Mouse (Mus musculus): ENCODE data around the gene Glrx5.

Glrx5 gene

GRCm38 (mm10) chr12:105031081-105032058, 1.1 kb upstream of the Glrx5 start:
- no peak for DNase-seq (ENCODE audit: low spot score)

- peak; percentile 44 for DNase-seq (ENCODE audit: low spot score)
Observed at GRCm38 (mm10) chr12:105032832-105033775, 616 bp downstream of the Glrx5 start.

DNA sequence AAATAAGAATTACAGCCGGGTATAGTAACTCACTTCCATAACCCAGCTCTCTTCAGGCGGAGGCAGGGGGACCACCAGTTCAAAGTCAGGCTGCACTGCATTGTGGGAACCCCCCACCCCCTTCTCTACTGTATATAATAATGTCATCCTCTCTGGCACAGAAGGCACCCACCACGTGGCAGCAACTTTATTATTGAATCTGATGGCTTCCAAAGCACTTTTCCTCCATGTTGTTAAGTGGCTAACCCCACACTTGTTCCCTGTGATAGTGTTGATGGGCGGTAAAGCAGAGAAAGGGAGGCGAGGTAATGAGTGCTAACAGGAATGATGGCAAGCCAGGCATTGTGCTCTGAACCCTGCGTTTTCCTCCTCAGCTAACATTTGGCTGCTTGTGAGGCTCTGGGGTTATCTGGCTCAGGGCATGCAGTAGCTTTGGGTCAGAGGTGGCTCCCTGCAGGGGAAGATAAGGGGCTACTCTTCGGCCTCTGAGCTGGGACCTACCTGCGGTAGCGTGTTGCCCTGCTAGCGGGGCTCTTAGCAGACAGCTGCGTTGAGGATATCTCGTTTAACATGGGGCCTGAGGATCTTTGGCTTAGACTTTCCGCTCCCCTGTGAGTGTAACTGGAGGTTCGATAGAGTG, 1.8 kb downstream of the Glrx5 start:
- DNase-seq (ENCODE audit: low spot score): no peak

GRCm38 (mm10) chr12:105038211-105038610, 5.7 kb downstream of the Glrx5 start:
- no peak for DNase-seq (ENCODE audit: low spot score)

- no peak for DNase-seq (ENCODE audit: low spot score)
Observed at GRCm38 (mm10) chr12:105038918-105039317, 6.4 kb downstream of the Glrx5 start.

DNA sequence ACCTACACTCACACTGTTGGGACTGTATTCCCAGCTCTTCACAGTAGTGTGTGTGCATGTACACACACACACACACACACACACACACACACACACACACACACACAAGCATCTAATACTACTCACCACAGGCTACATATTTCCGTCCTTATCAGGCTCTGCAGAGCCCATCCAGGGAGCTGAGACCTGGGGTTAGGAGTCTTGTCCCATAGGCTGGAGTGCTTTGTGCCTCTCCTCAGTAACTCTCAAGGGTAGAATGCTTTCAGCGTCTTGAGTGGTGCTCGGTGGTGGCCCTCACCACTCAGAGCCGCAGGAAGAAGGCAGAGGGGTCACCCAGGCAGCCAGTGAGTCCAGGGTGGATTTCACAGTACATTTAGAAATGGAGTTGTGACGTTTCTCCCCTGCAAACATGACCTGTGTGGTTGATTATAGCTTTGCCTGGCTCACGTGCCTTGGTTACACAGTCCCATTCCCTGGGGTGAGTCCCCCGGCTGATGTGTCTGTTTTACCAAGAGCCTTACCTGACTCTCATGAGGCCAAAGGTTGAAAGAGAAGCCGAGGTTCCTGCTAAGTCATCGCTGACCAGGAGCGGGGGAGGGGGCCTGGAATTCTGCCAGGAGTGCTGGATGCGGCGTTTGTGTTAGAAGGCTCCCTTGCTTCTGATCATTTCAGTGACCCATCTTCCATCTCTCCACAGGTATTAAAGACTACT, 7.2 kb downstream of the Glrx5 start:
- no peak for DNase-seq (ENCODE audit: low spot score)

GRCm38 (mm10) chr12:105040950-105041349, 8.5 kb downstream of the Glrx5 start:
- DNase-seq (ENCODE audit: low spot score): no peak

- DNase-seq (ENCODE audit: low spot score): no peak
Observed at GRCm38 (mm10) chr12:105043081-105043480, 10.6 kb downstream of the Glrx5 start.

GRCm38 (mm10) chr12:105044775-105045174, 12.3 kb downstream of the Glrx5 start:
- no peak for DNase-seq (ENCODE audit: low spot score)

DNA sequence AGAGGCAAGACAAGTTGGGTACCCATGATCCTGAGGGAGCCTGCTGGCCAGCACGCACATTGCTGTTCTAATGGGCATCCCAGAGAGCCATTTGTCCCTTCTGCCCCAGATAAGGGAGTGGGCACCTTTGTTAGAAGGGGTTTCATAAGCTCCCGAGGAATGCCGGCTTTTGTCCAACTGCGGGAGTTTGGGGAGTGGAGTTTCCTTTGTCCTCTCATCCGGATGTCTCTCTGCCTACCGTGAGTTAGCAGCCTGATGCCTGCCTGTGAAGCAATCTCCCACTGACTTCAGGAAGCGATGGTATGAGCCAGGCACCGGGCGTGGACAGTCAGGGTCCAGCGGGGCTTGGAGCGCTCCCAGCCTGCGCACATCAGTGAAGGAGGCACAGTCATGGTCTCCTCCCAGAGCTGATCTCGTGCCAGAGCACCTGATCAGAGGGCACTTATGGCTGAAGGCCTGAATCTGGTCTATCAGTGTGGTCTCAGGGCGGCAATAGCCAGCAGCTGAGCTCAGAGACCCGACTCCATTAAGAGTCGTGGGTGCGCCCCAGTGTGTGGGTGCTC, 15.9 kb downstream of the Glrx5 start:
- no peak for DNase-seq (ENCODE audit: low spot score)

DNA sequence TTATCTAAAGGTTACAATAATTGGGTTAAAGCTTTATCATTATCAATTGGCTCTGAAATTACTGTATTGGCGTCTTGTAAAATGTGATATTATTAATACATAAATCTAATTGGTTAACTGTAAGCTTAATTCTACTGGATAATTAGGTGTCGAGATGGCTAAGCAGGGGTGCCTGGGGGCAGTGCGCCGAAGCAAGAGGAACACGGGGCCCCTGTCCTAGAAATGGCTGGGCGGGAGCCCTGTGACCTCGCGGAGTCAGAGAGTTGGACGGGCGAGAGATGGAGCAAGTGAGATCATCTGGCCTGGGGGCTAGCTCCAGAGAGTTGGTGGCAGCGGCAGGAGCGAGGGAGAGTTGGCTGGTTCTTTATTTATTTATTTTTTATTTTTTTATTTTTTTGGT, 17.3 kb downstream of the Glrx5 start:
- DNase-seq (ENCODE audit: low spot score): no peak

DNA sequence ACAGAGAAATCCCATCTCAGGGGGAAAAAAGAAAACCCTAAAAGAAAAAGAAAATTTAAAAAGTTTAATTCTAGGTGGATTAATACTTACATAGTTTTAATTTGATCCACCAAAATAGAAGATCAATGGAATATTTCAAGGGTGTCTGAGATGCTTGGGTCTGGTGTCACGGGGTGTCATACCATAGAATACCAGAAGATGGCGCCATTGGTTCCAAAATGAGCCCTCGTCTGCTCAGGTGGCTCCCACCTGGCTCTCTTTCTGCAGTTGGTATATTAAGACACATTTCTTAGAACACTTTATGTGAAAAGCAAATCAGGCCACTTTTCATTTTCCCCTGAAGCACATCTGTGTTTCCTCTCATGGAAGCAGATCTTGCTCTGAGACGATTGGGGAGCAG, 18.4 kb downstream of the Glrx5 start:
- DNase-seq (ENCODE audit: low spot score): peak; percentile 31

GRCm38 (mm10) chr12:105054041-105054440, 21.6 kb downstream of the Glrx5 start:
- no peak for DNase-seq (ENCODE audit: low spot score)

GRCm38 (mm10) chr12:105055308-105055707, 22.8 kb downstream of the Glrx5 start:
- no peak for DNase-seq (ENCODE audit: low spot score)

DNA sequence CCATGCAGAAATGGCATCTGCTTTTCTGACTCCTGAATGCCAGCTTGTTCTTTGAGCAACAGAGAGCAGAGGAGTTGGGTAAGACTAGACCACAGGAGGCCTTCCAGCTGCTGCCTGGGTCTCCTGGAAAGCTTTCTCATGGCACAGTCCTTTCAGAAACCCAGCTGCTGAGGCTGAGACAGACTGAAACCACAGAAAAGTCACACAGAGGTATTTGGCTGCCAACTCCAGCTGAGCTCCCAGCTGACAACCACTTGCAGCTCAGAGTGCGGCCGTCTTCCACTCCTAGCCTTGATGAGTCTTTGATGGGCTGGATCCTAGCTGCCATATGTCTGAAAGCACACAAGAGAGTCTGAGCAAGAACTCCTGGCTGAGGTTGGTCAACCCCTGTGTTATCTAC, 27.5 kb downstream of the Glrx5 start:
- no peak for DNase-seq (ENCODE audit: low spot score)

DNA sequence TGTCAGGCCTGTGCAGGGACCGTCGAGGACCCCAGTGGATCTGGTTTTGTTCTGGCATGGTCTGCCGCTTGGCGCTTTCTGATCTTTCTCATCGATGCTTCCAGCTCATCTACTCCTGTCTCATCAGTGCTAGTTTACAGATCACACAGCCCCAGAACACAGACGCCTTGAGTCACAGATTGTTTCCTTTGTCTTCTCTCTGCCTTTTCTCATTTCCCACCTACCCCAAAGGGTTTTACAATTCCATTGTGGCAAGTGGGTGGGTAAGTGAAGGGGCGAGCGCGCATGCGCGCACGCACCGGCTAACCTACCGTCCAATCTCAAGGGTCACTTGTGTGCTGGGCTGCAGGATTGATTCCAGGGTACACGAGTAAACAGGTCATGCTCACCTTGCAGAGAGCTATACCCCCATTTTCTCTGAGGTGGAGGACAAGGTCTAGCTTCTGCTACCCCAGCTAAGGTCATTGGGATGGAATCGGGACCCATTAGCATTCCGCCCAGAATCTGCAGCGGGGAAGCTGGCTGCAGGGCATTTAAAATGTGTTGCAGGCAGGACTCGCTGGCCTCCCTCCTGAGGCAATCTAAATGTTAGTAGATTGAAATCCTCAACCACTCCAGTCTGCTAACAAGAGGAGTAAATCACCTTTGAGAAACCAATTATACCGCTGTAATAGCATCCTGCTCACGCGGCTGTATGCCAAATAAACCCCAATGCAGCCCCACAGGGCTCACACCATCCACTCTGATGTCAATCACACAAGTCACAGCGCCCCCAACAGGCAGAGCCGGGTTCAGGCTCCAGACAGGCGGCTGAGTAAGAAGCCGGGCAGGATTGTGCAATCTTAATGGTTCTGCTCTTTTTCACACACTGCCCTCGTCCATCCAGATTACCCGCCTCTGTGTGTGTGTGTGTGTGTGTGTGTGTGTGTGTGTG, 31.0 kb downstream of the Glrx5 start:
- no peak for DNase-seq (ENCODE audit: low spot score)

- no peak for DNase-seq (ENCODE audit: low spot score)
Observed at GRCm38 (mm10) chr12:105064168-105064567, 31.7 kb downstream of the Glrx5 start.

DNA sequence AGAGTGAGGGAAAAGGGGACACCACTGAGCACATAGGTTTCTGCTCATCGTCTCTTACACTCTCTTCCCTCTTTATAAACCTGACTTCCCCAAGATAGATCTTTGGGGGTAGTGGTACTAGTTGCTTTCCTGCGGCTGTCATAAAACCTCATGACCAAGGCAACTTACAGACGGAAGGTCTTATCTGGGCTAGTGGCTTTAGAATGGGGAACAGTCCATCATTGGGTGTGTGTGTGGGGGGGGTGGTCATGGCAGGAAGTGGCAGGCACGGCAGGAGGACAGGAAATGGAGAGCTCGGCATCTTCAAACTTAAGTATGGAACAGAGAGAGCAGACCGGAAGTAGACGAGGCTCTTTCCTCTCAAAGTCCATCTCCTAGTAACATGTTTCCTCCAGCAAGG, 32.6 kb downstream of the Glrx5 start:
- DNase-seq (ENCODE audit: low spot score): no peak

- no peak for DNase-seq (ENCODE audit: low spot score)
Observed at GRCm38 (mm10) chr12:105066523-105066922, 34.0 kb downstream of the Glrx5 start.

DNA sequence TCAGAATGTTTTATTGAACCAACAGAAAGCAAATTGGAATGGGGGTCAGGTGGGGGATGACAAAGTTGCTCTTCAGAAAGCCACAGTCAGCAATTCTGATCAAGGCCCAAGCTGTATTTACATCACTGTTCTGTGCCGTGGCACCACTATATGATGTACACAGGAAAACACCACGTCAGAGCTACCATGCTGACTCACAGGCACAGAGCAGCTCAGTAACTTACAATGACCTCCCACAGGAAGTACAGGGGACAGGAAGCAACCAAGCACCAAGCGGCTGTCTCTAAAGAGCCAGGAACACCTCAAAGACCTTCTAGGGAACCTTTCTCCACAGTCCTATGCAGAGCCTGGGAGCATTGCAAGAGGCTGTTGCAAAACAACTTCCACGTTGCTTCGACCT, 36.4 kb downstream of the Glrx5 start:
- DNase-seq (ENCODE audit: low spot score): no peak

Measured in urinary bladder, postnatal 25 days (tissue).